27 mouse cellular contexts compared by ENCODE assay signal in the genomic region with DNA sequence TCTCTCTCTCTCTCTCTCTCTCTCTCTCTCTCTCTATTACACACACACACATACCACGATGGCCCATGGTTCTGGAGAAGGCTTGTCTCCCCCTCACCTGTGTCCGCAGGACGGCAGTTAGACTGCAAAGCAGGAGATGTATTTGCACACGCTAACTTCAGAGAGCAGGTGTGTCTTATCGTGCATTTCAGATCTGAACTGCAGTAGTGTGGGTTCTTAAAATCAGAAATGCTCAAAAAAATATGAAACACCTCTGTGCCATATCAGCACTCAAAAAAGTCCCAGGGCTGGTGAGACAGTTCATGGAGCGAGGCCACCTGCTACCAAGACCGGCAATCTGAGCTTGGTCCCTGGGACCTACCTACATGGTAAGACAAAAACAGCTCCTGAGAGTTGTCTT. TPM values are rescaled to one million over a fixed set of nuclear protein-coding genes. Genes with fewer than 3 reads are reported as not detected.
"Had no signal": no experiment of that assay in that cellular context is flagged by ENCODE, and none has a peak within 500 bp of the region (broad histone marks: within the 10 kb centered on the region; RNA-seq: fewer than 3 reads in every experiment).

No protein-coding gene starts in this region.

- H3K27ac ChIP-seq: gastrocnemius, adult 2 months; heart, adult 2 months; heart, embryonic 13.5 days; heart, embryonic 15.5 days; hindbrain, embryonic 10.5 days; hindbrain, embryonic 12.5 days; hindbrain, embryonic 14.5 days; intestine, embryonic 15.5 days; layer of hippocampus, adult 2 months; limb, embryonic 10.5 days; limb, embryonic 12.5 days; liver, embryonic 13.5 days had no signal

- H3K36me3 ChIP-seq: heart, embryonic 13.5 days; heart, embryonic 15.5 days; hindbrain, embryonic 10.5 days; hindbrain, embryonic 12.5 days; intestine, embryonic 15.5 days; limb, embryonic 10.5 days; limb, embryonic 12.5 days; liver, embryonic 13.5 days had no signal

- H3K4me3 ChIP-seq: gastrocnemius, adult 2 months; heart, adult 2 months; hindbrain, embryonic 10.5 days; hindbrain, embryonic 12.5 days; intestine, embryonic 15.5 days; layer of hippocampus, adult 2 months; limb, embryonic 10.5 days; limb, embryonic 12.5 days; liver, embryonic 13.5 days had no signal

- H3K4me2 ChIP-seq: heart, embryonic 11.5 days; hindbrain, embryonic 12.5 days; intestine, embryonic 15.5 days; limb, embryonic 12.5 days; liver, embryonic 11.5 days; liver, embryonic 13.5 days had no signal

- DNase-seq: gastrocnemius, postnatal 10 days; gastrocnemius, postnatal 25 days; heart, adult 2 months; heart, postnatal 4 days; kidney, adult 18-20 months; kidney, adult 8-10 months; kidney, postnatal 10 days; kidney, postnatal 25 days; kidney, postnatal 4 days; liver; liver, embryonic 13.5 days had no signal

- H3K9ac ChIP-seq: heart, embryonic 13.5 days; heart, embryonic 15.5 days; hindbrain, embryonic 12.5 days; hindbrain, embryonic 14.5 days; intestine, embryonic 15.5 days; limb, embryonic 12.5 days; liver, embryonic 13.5 days had no signal

- ATAC-seq: hindbrain, embryonic 16.5 days; inflammation-experienced regulatory T-cells, adult 6 months; intestine, embryonic 15.5 days; intestine, postnatal 0 days had no signal

- H3K9me3 ChIP-seq: heart, embryonic 13.5 days; heart, embryonic 15.5 days; hindbrain, embryonic 10.5 days; hindbrain, embryonic 12.5 days; intestine, embryonic 15.5 days; limb, embryonic 10.5 days; limb, embryonic 12.5 days; liver, embryonic 13.5 days had no signal

RNA-seq across cellular contexts. Expression of a gene that starts 1.0 kb away (rescaled TPM):
- total RNA-seq: granulocyte monocyte progenitor cell, adult 5-6 weeks had no signal
